Mouse (Mus musculus) hindbrain, embryonic 15.5 days (tissue): ENCODE results near the gene Vmn1r56. TPM values are rescaled to one million over a fixed set of nuclear protein-coding genes. Genes with fewer than 3 reads are reported as not detected.
"Not testable (repeated sequence)": the region's sequence is repeated elsewhere in the genome, so short reads cannot be mapped to it uniquely, and the experiment has no call there.

Experiments used
- ATAC-seq: fragments of 200-750 bp; cut with Nextera tagmentation; 2 replicates; pipeline ENCODE4 v1.8.0; 2017; ENCODE audit warnings: low read depth, moderate number of reproducible peaks, moderate TSS enrichment; ENCODE audit not compliant: low FRiP score
- H3K27ac ChIP-seq: fragments of 300-500 bp; sonication (generic); replicated peaks from 2 replicates; pipeline ENCODE4 v1.5.1; 2015; ENCODE audit warnings: mild to moderate bottlenecking, inconsistent platforms
- H3K27me3 ChIP-seq: fragments of 300-500 bp; sonication (generic); 2 replicates; pipeline ENCODE4 v1.6.1; 2015; ENCODE audit warnings: control low read depth, inconsistent platforms
- H3K36me3 ChIP-seq: fragments of 300-500 bp; sonication (generic); 2 replicates; pipeline ENCODE4 v1.6.1; 2015; ENCODE audit warnings: control low read depth, inconsistent platforms
- H3K4me1 ChIP-seq: fragments of 300-500 bp; sonication (generic); replicated peaks from 2 replicates; pipeline ENCODE4 v1.6.1; 2015; ENCODE audit warnings: control low read depth, inconsistent platforms
- H3K4me2 ChIP-seq: fragments of 300-500 bp; sonication (generic); 2 replicates; pipeline ENCODE4 v1.6.1; 2015; ENCODE audit warnings: moderate library complexity, mild to moderate bottlenecking, inconsistent platforms
- H3K4me3 ChIP-seq: fragments of 300-500 bp; sonication (generic); 2 replicates; pipeline ENCODE4 v1.5.1; 2015; ENCODE audit warnings: mild to moderate bottlenecking, inconsistent platforms
- H3K9ac ChIP-seq: fragments of 300-500 bp; sonication (generic); 2 replicates; pipeline ENCODE4 v1.6.1; 2015; ENCODE audit warnings: inconsistent platforms
- H3K9me3 ChIP-seq: fragments of 300-500 bp; sonication (generic); 2 replicates; pipeline ENCODE4 v1.6.1; 2016; ENCODE audit warnings: control low read depth, inconsistent platforms
- WGBS: fragments of 180-500 bp; shearing (Covaris S2); methylation state at CpG from one replicate; pipeline ENCODE4 v1.1.7; 2015; 5-methylcytosine and 5-hydroxymethylcytosine counted together
- polyA plus RNA-seq: library from polyadenylated mRNA; unstranded; fragments of >200 nt; fragmentation: Nextera tagmentation; extraction: Ambion mirVana; gene quantifications from 2 replicates; pipeline ENCODE4 v1.2.1, GENCODE M21; 2015

The Vmn1r56 gene
- not detected in 2 replicates for polyA plus RNA-seq

DNA sequence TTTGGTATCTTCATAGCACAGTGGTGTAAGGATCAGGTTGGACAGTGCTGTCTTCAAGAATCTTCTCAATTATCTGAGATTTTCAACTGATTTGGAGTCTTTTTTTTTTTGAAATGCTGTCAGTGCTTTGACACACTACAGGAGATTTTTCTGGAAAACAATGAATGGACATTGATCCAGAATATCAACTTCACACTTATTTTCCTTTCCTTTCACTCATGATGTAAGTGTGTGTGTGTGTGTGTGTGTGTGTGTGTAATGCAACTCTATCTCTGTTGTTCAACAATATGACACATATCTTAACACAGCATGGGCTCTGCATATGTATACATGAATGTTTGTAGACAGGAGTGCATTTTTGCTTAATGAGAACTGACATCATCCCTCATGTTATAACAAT lies at the start of gene Vmn1r56:
Gene Vmn1r56 (minus strand): TSS at position 101 of the 400 bp plus-strand sequence.
- not testable (repeated sequence) for ATAC-seq, H3K4me3 ChIP-seq, H3K4me2 ChIP-seq, H3K4me1 ChIP-seq, H3K9ac ChIP-seq, H3K9me3 ChIP-seq, H3K36me3 ChIP-seq, H3K27me3 ChIP-seq, H3K27ac ChIP-seq

DNA sequence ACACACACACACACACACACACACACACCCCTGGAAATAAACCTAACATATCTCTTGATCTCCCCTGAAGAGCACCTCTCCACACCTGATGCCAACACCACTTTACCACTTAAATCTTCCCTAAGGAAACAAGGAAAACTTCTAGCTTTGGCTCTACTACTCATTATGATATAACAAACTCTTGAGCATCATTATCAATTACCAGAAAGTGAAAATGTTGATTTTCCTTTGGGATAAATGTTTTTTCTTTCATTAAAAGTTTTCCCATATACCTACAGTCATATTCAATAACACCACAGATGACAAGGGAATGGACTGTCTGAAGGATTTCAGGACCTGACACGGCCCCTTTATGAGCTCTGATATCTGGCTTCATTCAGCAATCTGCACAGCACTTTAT lies 21.6 kb upstream of the Vmn1r56 start, which contains the start of gene Vmn1r57:
Gene Vmn1r57 (plus strand): TSS at position 301 of the 400 bp plus-strand sequence.
- H3K4me2 ChIP-seq, H3K9me3 ChIP-seq, H3K27me3 ChIP-seq, H3K4me3 ChIP-seq, H3K36me3 ChIP-seq, H3K9ac ChIP-seq, H3K4me1 ChIP-seq, ATAC-seq, H3K27ac ChIP-seq: not testable (repeated sequence)
- WGBS = 55% methylated on average over 1 of the region's 1 CpGs

DNA sequence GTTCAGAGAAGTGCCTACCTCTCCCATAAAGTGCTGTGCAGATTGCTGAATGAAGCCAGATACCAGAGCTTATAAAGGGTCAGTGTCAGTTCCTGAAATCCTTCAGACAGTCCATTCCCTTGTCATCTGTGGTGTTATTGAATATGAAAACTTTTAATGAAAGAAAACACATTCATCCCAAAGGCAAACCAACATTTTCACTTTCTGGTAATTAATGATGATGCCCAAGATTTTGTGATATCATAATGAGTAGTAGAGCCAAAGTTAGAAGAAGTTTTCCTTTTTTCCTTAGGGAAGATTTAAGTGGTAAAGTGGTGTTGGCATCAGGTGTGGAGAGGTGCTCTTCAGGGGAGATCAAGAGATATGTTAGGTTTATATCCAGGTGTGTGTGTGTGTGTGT lies 47.0 kb downstream of the Vmn1r56 start, which contains the start of gene Vmn1r55:
Gene Vmn1r55 (minus strand): TSS at position 101 of the 400 bp plus-strand sequence.
- not testable (repeated sequence) for H3K36me3 ChIP-seq, ATAC-seq, H3K4me3 ChIP-seq, H3K27ac ChIP-seq, H3K4me2 ChIP-seq, H3K9ac ChIP-seq, H3K4me1 ChIP-seq, H3K9me3 ChIP-seq, H3K27me3 ChIP-seq

Other genes starting within 250 kb of the Vmn1r56 start
- gene Sbk2, start 232.3 kb downstream of the Vmn1r56 start, polyA plus RNA-seq = 0.12 and 0.18 TPM in 2 replicates
- gene Sbk3, start 225.6 kb downstream of the Vmn1r56 start, polyA plus RNA-seq = 0.49 and 0.62 TPM in 2 replicates
- 60.3 and 66.8 TPM in 2 replicates for gene Zfp579, start 200.6 kb downstream of the Vmn1r56 start, polyA plus RNA-seq
- gene Zfp524, start 182.3 kb downstream of the Vmn1r56 start, polyA plus RNA-seq = 8.1 and 9.2 TPM in 2 replicates
- gene Fiz1, start 182.1 kb downstream of the Vmn1r56 start, polyA plus RNA-seq = 41.9 and 44.6 TPM in 2 replicates
- 1.2 TPM in 1 of 2 replicates, not detected in the other for gene Gm44973, start 181.3 kb downstream of the Vmn1r56 start, polyA plus RNA-seq
- gene Zfp865, start 176.4 kb downstream of the Vmn1r56 start, polyA plus RNA-seq = 6.0 and 7.5 TPM in 2 replicates
- 58.8 and 65.2 TPM in 2 replicates for gene Ccdc106, start 176.2 kb downstream of the Vmn1r56 start, polyA plus RNA-seq
- gene 4632433K11Rik, start 162.6 kb downstream of the Vmn1r56 start, polyA plus RNA-seq = not detected in 2 replicates
- 7.8 and 9.3 TPM in 2 replicates for gene Zfp784, start 158.3 kb downstream of the Vmn1r56 start, polyA plus RNA-seq
- 90.6 and 113 TPM in 2 replicates for gene Zfp580, start 145.2 kb downstream of the Vmn1r56 start, polyA plus RNA-seq
- 99.8 and 101 TPM in 2 replicates for gene U2af2, start 134.6 kb downstream of the Vmn1r56 start, polyA plus RNA-seq
- 105 and 118 TPM in 2 replicates for gene Epn1, start 116.5 kb downstream of the Vmn1r56 start, polyA plus RNA-seq
- gene Rfpl4, start 79.8 kb downstream of the Vmn1r56 start, polyA plus RNA-seq = not detected in 2 replicates
- 0.31 and 1.0 TPM in 2 replicates for gene Rasl2-9, start 70.8 kb downstream of the Vmn1r56 start, polyA plus RNA-seq
- gene Vmn1r55, start 47.1 kb downstream of the Vmn1r56 start, polyA plus RNA-seq = not detected in 2 replicates
- not detected in 2 replicates for gene Vmn1r57, start 21.7 kb upstream of the Vmn1r56 start, polyA plus RNA-seq
- not detected in 2 replicates for gene Gm5065, start 153.8 kb upstream of the Vmn1r56 start, polyA plus RNA-seq
- gene Nlrp2, start 154.3 kb upstream of the Vmn1r56 start, polyA plus RNA-seq = not detected in 2 replicates
- gene Vmn1r58, start 216.6 kb upstream of the Vmn1r56 start, polyA plus RNA-seq = not detected in 2 replicates